Mouse (Mus musculus): Measurements from ENCODE around the gene Gm21118. TPM values are rescaled to one million over a fixed set of nuclear protein-coding genes. Genes with fewer than 3 reads are reported as not detected.
"Not testable (repeated sequence)": the region's sequence is repeated elsewhere in the genome, so short reads cannot be mapped to it uniquely, and the experiment has no call there.

The Gm21118 gene
- total RNA-seq (2022) = not detected

GRCm38 (mm10) chrY:70273542-70273941 is at the start of gene Gm21118:
Gene Gm21118 (minus strand): TSS chrY:70273642.
- not testable (repeated sequence) for DNase-seq (ENCODE audit: low spot score)

- DNase-seq (ENCODE audit: low spot score) = not testable (repeated sequence)
Measured at GRCm38 (mm10) chrY:70303187-70303586, 29.7 kb upstream of the Gm21118 start, which contains the start of the genes Gm29423 and Gm29644. Gene Gm29423 (minus strand): TSS chrY:70303287. Gene Gm29644 (minus strand): TSS chrY:70303343.

Other genes starting within 250 kb of the Gm21118 start
- gene Gm29423, start 29.6 kb upstream of the Gm21118 start, total RNA-seq (2022) = not detected
- not detected for gene Gm29644, start 29.7 kb upstream of the Gm21118 start, total RNA-seq (2022)
- gene Gm20888, start 168.2 kb upstream of the Gm21118 start, total RNA-seq (2022) = not detected